Mouse (Mus musculus) right cerebral cortex, postnatal 14 days (tissue): ENCODE data around the gene Polg2.
"Not testable (repeated sequence)": the region's sequence is repeated elsewhere in the genome, so short reads cannot be mapped to it uniquely, and the experiment has no call there.

Source experiments
- DNase-seq: peaks from one replicate; pipeline ENCODE4 v3.0.0; 2022

Polg2 gene

DNA sequence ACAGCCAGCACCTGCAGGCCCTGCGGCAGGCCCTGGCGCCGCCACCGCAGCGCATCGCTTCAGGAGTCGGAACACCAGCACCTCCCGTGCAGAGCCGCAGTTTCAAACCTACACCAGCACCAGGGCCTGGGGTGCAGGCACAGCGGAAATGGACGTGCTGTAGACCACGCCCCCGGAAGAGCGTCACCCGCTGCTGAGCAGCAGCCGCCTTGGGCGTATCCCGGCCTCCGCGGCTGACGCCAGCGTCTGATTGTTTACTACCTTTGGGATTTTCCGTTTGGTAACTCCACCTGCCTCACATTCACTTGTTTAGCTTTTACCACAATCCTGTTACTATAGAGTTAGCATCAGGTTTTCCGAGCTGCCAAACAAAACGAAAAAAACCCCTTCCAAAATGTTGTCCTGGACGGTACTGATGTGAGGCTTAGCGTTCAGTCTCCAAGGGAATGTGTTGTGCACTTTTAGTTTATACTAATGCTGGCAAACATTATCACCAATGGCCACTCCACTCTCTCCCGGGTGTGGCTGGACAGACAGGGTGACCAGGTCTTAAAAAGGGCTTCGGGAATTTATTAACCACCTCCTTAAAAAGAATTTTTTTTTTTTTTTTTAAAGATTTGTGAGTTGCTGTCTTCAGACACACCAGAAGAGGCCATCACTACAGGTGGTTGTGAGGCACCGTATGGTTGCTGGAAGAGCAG, at the start of gene Polg2:
TSS of gene Polg2 (minus strand) at position 150 of the 701 bp plus-strand sequence.
- DNase-seq: peak; percentile 88

DNA sequence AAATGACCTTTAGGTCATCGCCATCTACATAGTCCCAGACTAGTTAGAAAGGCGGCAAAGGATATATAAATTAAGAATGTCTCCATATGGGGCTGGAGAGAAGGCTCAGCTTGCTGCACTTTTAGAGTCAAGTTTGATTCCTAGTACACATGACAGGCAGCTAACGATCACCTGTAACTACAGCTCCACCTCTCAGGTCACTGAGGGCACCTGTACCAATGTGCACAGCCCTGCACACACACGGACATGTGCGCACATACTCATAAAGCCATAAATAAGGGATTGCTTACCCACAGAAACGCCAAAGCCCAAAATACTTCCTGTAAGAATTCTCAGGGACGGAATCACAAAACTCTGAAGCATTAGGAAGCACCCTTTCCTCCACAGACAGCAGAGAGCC, 48.7 kb upstream of the Polg2 start:
- DNase-seq: no peak

DNA sequence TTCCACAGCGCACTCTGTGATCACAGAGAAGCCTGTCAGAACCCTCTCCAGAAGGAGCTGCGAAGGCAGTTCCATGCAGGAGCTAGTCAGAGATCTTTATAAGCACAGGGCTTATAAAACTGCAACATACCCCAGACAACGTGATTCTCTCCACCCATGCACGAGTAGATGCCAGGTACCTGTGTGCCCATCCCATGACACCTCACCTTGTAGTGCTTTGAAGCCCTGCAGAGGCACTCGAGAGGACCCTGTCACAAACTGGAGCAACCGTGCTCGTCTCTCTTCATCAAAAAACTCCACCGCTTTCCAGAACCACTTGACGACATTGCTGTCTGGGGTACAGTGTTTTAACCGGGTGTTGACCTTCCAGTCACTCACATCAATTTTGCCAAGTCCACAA, 45.1 kb upstream of the Polg2 start:
- no peak for DNase-seq

DNA sequence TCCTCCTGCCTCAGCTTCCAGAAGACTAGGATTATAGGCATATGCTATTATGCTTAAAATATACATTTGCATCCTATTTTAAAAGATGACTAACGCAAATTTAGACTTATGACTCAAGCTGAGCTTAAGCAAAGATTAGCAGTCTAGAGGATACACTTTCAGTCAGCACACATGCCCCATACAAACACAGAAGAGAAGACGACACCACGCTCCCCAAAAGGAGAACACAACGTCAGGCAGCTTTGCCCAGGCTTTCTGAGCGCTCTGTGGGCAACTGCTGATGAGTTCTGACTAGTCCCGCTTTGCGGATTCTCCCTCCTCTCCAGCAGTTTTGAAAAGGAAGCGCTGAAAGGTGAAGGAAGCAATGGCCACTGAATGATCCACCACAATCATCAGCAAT, 44.4 kb upstream of the Polg2 start:
- no peak for DNase-seq

DNA sequence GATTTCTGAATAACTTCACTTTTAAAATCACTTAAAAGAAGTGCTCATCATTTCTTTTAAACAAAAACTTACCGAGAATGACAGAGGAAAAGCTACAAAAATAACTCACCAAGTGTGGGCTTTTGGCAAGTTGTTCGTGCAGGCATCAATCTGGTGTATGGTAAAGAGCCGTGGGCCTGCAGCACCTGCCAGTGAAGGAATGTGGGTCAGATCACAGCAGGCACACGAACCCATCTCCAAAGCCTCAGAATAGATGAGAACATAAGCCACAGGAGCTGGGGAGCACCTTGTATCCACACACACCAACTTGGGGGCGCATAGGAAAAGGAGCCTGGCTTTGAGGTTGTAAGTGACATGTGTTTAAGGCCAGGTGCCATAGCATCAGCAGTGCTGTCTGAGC, 43.6 kb upstream of the Polg2 start:
- no peak for DNase-seq

DNA sequence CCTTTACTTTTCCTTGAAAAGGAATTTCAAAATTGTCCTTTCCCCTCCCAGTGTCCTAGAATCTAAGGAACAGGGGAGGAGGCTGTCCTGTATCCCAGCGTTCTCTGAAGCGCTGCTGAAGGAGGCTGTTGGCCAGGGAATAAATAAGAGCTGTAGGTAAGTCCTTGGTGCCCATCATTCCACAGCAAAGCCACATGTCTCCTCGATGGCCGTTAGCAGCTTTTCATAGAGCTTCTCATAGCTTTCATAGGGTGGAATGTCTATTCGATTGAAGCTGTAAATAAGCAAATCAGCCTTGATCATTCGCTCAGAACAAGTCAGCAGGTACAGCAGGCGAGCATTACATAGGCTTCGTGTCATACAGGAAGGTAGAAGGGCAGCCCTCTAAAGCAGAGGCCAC, 43.2 kb upstream of the Polg2 start:
- no peak for DNase-seq

DNA sequence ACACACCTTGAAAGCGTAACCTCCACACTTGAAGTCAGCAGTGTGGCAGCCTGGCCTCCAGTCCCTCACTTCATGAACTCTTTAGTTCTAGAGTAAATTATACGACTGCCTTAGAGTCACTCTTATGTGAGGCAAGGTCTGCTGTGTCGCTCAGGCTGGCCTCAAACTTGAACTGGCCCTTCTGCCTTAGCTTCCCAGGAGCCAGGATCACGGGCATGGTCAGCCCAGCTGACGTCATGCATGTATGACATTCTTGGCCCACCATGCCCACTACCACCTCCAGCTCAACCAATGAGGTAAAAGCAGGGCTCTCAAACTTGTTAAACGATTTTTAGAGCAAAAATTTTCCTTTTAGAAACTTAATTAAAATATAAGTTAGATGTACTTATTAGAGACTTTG, 42.1 kb upstream of the Polg2 start:
- no peak for DNase-seq

DNA sequence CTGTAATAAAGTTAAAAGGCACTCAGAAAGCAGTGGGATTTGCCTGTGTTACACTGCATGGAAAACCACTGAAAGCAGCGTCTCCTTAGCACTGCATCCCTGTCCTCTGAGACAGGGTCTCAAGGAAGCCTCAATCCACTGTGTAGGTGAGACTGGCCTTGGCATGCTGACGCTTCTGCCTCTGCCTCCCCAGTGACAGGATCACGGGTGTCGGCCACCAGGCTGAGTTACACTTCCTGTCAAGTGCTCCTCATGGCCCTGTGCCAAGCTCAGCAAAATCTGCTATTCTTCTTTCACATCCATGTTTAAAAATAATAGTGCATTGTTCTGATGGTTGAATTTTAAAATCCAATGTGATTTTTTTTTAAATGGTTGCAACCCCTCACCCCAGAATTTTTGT, 41.6 kb upstream of the Polg2 start:
- DNase-seq: peak; percentile 62

DNA sequence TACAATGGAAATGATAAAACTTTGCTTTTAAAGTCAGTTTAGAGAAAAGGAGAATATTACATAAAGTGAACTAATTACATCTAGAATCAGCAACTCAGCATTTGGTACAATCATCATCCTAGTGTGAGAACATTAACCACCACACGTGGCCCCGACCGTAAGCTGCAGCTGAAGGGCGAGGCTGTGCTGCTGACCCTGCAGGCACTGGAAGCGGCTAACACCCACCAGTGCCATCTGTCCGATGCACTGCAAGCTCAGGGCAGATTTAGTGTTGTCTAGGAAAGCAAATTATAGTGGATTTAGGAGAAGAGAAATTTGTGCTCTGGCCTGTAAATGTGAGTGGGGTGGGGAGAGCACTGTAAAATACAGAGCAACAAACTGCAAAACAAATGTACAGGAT, 40.9 kb upstream of the Polg2 start:
- no peak for DNase-seq

DNA sequence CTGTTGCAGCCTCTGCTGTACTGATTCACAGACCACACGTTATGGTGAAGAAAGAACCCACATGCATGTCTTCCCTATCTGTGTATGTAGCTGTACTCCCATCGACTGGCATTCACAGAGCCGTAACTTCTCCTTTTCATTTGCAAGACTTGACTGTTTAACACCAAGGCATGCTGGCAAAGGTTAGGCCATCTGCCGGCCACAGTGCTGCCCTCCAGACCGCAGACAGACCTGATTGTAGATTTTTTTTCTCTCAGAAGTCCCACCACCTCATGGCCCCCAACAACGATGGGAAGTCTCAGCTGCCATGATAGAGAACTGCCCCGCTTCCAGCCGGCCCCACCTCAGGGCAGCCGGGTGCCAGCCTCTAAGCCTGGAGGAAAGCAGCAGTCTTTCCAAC, 40.3 kb upstream of the Polg2 start:
- no peak for DNase-seq

DNA sequence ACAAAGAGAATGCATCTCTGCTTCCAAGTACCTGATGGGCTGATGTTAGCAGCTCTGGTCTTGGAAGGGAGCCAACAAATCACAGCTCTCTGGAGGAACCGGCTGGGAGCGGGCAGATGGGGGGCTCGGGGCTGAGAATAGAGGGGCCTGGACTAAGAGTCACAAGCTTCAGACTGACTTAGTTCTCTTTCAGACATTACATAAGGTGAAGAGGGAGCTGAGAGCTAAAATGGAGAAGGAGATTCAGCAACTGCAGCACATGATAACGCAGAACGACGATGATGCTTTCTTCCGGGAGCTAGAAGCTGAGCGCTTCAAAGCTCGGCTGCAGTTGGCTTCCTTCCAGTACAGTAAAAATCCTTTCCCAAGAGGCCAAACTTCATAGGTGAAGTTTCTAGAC, 39.0 kb upstream of the Polg2 start:
- no peak for DNase-seq

DNA sequence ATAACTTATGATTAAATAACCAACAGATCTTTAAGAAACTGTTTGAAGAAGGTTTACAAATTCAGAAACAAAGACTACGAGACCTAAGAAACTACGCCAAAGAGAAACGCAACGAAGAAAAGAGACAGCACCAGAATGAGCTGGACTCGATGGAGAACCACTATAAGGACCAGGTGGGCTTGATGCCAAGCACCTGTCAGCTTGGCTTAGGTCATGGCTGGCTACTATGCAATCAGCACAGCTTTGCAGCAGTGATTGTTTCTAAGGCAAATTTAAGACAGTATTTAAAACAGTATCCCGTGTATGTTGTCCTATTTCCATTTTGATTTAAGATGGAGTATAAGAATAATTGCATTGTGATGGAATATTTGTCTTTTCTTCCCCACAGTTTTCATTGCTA, 38.5 kb upstream of the Polg2 start:
- DNase-seq: no peak

DNA sequence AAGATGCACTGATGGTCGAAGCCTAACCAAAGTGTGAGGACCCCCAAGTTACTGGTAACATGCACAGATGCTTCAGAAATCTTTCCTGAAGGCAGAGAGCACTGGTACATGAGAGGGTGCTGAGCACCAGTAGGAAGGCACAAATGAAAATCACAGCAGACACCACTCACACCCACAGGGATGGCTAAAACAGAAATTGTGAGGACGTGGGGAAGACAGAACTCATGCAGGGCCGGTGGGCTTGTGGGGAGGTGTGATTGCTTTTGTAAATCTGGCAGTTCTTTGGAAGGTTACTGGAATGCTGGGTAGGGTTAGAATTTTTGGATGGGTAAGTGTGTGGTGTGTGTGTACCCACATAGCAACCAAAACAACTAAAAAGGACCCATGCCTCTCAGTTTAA, 37.8 kb upstream of the Polg2 start:
- DNase-seq: no peak

DNA sequence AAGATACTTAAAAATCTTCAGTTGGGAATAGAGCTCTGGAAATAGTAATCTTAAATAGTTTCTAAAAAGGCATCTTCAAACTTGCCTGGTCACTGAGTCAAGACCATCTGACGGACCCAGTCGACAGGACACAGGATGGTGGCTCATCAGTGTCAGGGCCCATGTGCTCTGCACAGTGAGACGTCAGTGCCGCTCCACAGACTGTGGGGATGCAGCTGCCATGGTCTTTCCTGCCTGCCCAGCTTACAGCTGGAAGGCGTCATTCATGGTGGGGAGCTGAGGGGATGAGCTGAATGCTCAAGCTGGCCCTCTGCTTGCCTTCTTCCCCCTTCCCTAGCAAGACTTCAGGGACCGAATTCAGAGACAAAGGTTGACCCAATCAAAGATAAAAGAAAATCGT, 37.0 kb upstream of the Polg2 start:
- DNase-seq: no peak

DNA sequence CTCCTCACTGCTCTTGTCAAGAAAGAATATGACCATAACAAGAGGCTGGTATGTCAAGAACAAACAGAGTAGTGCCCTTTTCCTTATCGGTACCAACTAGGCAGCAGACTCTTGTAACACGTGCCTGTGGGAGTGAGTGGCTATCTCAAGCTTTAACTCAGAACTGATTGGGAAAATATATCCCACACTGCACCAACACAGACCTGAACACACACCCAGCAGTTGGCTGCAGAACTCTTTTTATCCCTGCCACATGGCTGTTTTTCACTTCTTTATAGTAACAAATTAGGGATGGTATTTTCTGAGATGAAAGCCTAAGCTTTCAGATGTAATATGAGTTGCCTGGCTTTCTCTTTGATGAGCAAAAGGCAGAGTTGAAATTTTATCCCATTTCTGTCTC, 36.4 kb upstream of the Polg2 start:
- no peak for DNase-seq

DNA sequence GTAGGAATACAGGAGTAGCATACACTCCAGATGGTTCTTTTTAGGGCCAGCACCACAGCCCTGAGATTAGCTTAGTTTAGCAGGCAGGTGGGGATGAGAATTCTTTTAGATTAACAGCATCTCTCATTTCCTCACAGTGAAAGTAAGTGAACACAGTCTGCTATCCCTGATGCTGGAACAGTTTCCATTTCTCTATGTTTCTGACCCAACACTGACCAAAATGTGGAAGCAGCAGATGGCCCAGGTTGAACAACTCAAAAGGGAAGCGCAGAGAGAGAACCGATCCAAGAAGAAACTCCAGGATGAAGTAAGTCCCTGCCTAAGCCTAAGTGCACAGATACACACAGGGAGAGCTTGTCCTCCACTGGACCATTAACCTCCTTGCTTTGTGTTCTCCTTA, 36.0 kb upstream of the Polg2 start:
- no peak for DNase-seq

DNA sequence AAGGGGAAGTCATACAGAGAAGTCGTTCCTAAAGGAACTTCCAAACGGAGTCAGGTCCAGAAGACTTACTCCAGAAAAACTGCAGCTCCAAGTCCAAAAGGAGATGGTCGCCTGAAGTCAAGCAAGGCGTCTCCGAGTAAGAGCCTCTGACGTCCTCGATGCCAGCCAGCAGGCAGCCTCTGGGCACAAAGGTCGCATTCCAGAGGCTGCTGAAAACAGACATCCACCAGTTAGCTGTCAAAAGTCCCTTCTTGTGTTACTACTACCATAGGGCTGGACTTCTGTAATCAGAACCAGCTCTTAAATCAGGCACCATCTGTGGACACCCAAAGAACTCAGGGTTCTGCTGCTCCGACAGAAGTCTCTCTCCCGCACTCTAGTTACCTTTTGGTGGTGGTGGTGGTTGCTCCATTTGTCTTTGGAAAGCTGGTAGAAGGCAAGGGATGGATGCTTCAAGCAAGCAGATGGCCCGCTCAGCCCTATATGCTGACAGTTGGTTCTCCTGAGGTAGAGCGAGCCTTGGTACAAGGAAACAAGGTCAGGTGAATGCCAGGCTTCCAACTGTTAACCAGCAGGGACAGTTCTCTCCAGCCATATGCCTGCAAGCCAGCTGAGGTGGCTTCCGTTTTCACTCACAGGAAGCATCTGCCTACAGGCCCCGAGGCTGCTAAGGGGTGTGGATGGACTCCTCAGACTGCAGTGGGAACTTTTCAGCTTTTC, 35.4 kb upstream of the Polg2 start:
- no peak for DNase-seq

DNA sequence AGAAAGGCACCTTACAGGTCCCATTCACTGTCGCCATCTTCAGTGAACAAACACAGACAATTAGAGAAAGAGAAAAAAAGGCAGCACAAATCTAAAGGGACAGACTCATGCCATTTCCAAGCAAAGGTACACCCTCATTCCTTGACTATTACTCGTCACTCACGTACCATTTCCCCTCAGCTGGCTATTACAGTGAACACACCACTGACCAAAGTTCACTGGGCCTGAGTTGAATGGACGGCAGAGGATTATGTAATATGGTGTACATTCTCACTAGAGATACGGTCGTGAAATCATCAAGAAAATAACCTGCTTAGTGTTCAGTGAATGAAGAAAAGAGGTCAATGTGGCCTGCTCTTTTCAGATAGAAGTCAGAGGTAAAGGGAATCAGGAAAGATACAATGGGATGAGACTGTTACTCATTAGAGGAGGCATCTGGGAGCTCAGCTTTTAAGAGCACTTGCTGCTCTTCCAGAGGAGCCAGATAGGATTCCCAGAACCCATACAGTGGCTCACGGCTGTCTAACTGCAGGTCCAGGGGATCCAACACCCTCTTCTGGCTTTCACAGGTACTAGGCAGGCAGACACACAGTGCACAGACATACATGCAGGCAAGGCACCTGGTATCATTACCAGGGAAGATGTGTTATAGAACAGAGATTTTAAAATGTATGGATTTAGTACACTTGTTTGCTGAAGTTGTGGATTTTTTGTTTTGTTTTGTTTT, 33.2 kb upstream of the Polg2 start:
- no peak for DNase-seq

DNA sequence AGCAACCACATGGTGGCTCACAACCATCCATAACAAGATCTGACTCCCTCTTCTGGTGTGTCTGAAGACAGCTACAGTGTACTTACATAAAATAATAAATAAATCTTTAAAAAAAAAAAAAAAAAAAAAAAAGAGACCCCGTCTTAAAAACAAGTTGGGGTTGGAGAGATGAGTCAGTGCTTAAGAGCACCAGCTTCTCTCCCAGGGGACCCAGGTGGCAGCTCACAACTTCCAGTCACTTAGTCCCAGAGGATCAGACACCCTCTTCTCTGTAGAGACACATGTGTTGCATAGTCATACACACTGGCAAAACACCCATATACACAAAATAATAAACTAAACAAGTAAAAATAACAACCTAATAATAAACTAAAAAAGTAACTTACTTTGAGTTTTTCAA, 28.1 kb upstream of the Polg2 start:
- not testable (repeated sequence) for DNase-seq

DNA sequence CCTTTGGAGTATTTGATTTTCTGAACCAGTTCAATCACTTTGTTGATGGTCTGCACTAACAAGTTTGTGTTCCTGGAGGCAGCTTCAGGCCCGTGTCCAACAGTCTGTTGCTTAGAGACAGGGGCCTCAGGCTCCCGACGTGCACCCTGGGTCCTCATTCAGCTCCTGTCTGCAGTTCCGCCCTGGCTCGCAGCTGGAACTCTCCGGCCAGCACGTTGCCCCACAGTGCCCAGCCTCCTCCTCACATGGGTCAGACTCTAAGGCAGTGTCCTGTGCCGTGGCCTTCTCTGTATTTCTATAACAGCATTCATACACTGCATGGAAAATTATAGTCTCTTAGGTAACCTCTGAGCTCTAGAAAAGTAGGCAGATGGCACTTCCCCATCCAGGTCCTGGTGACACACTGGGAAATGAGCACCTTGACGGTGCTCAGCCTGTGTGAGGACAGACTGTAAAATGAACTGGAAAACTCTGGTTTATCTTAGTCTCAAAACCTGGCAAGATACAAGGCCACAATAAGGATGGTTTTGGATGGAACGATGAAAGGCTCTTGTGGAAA, 22.8 kb upstream of the Polg2 start:
- DNase-seq: no peak

DNA sequence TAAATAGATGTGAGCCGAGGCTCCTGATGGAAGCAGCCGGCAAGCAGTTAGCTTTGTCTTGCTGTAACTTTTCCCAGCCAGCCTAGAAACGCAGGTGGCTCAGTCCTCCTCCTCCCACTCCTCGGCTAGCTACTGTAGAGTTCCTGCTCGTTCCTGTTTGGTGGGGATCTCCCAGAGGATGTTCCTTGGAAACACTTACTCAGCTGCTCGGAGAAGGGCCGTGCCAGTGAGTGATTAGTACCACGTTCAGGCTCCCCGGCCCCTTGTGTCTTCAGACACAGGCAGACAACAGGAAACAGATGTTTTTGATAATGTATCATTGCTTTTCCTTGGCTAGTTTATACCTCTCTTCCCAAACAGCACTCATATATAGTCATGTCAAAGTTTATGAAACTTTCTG, 16.3 kb upstream of the Polg2 start:
- DNase-seq: no peak

DNA sequence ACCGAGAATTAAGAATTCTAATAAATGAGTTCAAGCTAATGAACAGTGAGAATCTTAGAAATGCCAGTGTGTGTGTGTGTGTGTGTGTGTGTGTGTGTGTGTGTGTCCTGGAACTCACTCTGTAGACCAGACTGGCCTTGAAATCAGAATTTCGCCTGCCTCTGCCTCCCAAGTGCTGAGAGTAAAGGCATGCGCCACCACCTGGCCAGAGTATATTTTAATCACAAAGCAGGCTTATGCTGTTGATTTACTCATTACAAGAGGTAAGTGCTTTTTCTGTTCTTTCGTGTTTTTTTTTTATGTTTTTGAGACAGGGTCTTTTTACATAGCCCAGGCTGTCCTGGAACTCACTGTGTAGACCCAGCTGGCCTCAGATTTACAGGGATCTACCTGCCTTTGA, 14.5 kb upstream of the Polg2 start:
- no peak for DNase-seq

DNA sequence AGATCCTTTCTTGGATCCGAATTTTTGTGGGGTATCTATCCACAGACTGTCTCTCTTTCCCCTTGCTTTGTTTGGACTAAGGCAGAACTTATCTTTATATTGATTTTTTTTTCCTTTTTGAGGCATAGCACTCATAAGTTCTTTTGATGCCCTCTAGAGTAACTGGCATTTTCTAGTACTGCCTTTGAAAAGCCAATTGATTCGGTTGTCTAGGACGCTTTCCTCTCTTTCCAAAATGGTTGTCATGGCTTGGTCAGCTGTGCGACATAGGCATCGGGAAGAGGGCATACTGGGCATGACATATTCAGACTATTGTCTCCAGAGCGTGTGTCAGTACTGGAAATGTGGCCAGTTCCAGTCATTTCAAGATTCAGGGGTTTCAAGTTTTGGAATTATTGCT, 10.3 kb upstream of the Polg2 start:
- DNase-seq: no peak
